Mouse (Mus musculus): ENCODE results near the gene Ankzf1. TPM values are rescaled to one million over a fixed set of nuclear protein-coding genes. Genes with fewer than 3 reads are reported as not detected.

Gene Ankzf1
- polyA plus RNA-seq, 1 experiment from 2014 or later = 23.0 TPM

GRCm38 (mm10) chr1:75181377-75181870, 10.5 kb upstream of the Ankzf1 start:
- no peak overlapping the region for H3K9ac ChIP-seq (ENCODE audit: low read length)
- H3K4me2 ChIP-seq (ENCODE audit: low read length) = no peak overlapping the region
- 84% methylated on average over 4 of the region's 4 CpGs for WGBS
- no peak overlapping the region for H3K4me3 ChIP-seq (ENCODE audit: low read depth, low read length)
- DNase-seq (ENCODE audit: low spot score) (no peak), ATAC-seq (replicated peaks; ENCODE audit: low FRiP score, low TSS enrichment, low read depth) (no peak)
- H3K27ac ChIP-seq (ENCODE audit: low read depth) = no peak overlapping the region
- no peaks in the 10 kb centered on the region for H3K9me3 ChIP-seq (ENCODE audit: control insufficient read depth, low read length)
- H3K27me3 ChIP-seq (replicated peaks; ENCODE audit: control insufficient read depth, insufficient read depth, low read length) = no peaks in the 10 kb centered on the region
- H3K4me1 ChIP-seq (replicated peaks; ENCODE audit: control insufficient read depth, insufficient read depth, low read length) = peaks cover 5% of the 10 kb centered on the region; the same call in 1 of the 2 replicates
- H3K36me3 ChIP-seq (ENCODE audit: control insufficient read depth, insufficient read depth, low read length) = peaks cover 47% of the 10 kb centered on the region

- Histone ChIP-seq H3K36me3 (ENCODE audit: control insufficient read depth, insufficient read depth, low read length) (peaks cover 51% of the 10 kb centered on the region), H3K27ac (ENCODE audit: low read depth) (no peak overlapping the region), H3K4me3 (ENCODE audit: low read depth, low read length) (no peak overlapping the region), H3K4me1 (replicated peaks; ENCODE audit: control insufficient read depth, insufficient read depth, low read length) (peaks cover 5% of the 10 kb centered on the region; the same call in 1 of the 2 replicates), H3K27me3 (replicated peaks; ENCODE audit: control insufficient read depth, insufficient read depth, low read length) (no peaks in the 10 kb centered on the region), H3K9me3 (ENCODE audit: control insufficient read depth, low read length) (no peaks in the 10 kb centered on the region), H3K9ac (ENCODE audit: low read length) (no peak overlapping the region), H3K4me2 (ENCODE audit: low read length) (no peak overlapping the region)
- 81% methylated on average over 4 of the region's 4 CpGs for WGBS
- DNase-seq (ENCODE audit: low spot score) = no peak
- no peak for ATAC-seq (replicated peaks; ENCODE audit: low FRiP score, low TSS enrichment, low read depth)
These were observed 9.8 kb upstream of the Ankzf1 start for GRCm38 (mm10) chr1:75182160-75182559.

GRCm38 (mm10) chr1:75185495-75185894, 6.5 kb upstream of the Ankzf1 start:
- no peak for ATAC-seq (replicated peaks; ENCODE audit: low FRiP score, low TSS enrichment, low read depth)
- Histone ChIP-seq H3K4me2 (ENCODE audit: low read length) (no peak overlapping the region), H3K9ac (ENCODE audit: low read length) (no peak overlapping the region), H3K27me3 (replicated peaks; ENCODE audit: control insufficient read depth, insufficient read depth, low read length) (no peaks in the 10 kb centered on the region), H3K9me3 (ENCODE audit: control insufficient read depth, low read length) (no peaks in the 10 kb centered on the region), H3K36me3 (ENCODE audit: control insufficient read depth, insufficient read depth, low read length) (peaks cover 56% of the 10 kb centered on the region), H3K27ac (ENCODE audit: low read depth) (no peak overlapping the region), H3K4me1 (replicated peaks; ENCODE audit: control insufficient read depth, insufficient read depth, low read length) (peaks cover 4% of the 10 kb centered on the region), H3K4me3 (ENCODE audit: low read depth, low read length) (no peak overlapping the region)
- WGBS = 90% methylated on average over 11 of the region's 11 CpGs
- DNase-seq (ENCODE audit: low spot score) = no peak

GRCm38 (mm10) chr1:75187126-75187525, 4.8 kb upstream of the Ankzf1 start:
- peaks cover 56% of the 10 kb centered on the region for H3K36me3 ChIP-seq (ENCODE audit: control insufficient read depth, insufficient read depth, low read length)
- no peak overlapping the region for H3K27ac ChIP-seq (ENCODE audit: low read depth)
- H3K4me1 ChIP-seq (replicated peaks; ENCODE audit: control insufficient read depth, insufficient read depth, low read length) = peaks cover 9% of the 10 kb centered on the region
- H3K9ac ChIP-seq (ENCODE audit: low read length) = no peak overlapping the region
- H3K4me2 ChIP-seq (ENCODE audit: low read length) = no peak overlapping the region
- H3K27me3 ChIP-seq (replicated peaks; ENCODE audit: control insufficient read depth, insufficient read depth, low read length) = no peaks in the 10 kb centered on the region
- DNase-seq (ENCODE audit: low spot score) = no peak
- H3K9me3 ChIP-seq (ENCODE audit: control insufficient read depth, low read length) = no peaks in the 10 kb centered on the region
- no peak for ATAC-seq (replicated peaks; ENCODE audit: low FRiP score, low TSS enrichment, low read depth)
- H3K4me3 ChIP-seq (ENCODE audit: low read depth, low read length) = no peak overlapping the region

- Histone ChIP-seq H3K4me1 (replicated peaks; ENCODE audit: control insufficient read depth, insufficient read depth, low read length) (peaks cover 11% of the 10 kb centered on the region), H3K36me3 (ENCODE audit: control insufficient read depth, insufficient read depth, low read length) (peaks cover 47% of the 10 kb centered on the region), H3K9ac (ENCODE audit: low read length) (no peak overlapping the region), H3K27ac (ENCODE audit: low read depth) (no peak overlapping the region), H3K27me3 (replicated peaks; ENCODE audit: control insufficient read depth, insufficient read depth, low read length) (no peaks in the 10 kb centered on the region), H3K9me3 (ENCODE audit: control insufficient read depth, low read length) (no peaks in the 10 kb centered on the region), H3K4me3 (ENCODE audit: low read depth, low read length) (no peak overlapping the region), H3K4me2 (ENCODE audit: low read length) (no peak overlapping the region)
- WGBS = 91% methylated on average over 2 of the region's 2 CpGs
- no peak for ATAC-seq (replicated peaks; ENCODE audit: low FRiP score, low TSS enrichment, low read depth)
- DNase-seq (ENCODE audit: low spot score) = no peak
These were observed 4.0 kb upstream of the Ankzf1 start for GRCm38 (mm10) chr1:75187914-75188483.

- Histone ChIP-seq H3K4me3 (ENCODE audit: low read depth, low read length) (no peak overlapping the region), H3K9ac (ENCODE audit: low read length) (no peak overlapping the region), H3K27ac (ENCODE audit: low read depth) (no peak overlapping the region), H3K4me2 (ENCODE audit: low read length) (no peak overlapping the region), H3K9me3 (ENCODE audit: control insufficient read depth, low read length) (no peaks in the 10 kb centered on the region), H3K4me1 (replicated peaks; ENCODE audit: control insufficient read depth, insufficient read depth, low read length) (peaks cover 16% of the 10 kb centered on the region), H3K36me3 (ENCODE audit: control insufficient read depth, insufficient read depth, low read length) (peaks cover 35% of the 10 kb centered on the region), H3K27me3 (replicated peaks; ENCODE audit: control insufficient read depth, insufficient read depth, low read length) (no peaks in the 10 kb centered on the region)
- whole genome bisulfite sequencing = 36% methylated on average over 2 of the region's 2 CpGs
- DNase-seq (ENCODE audit: low spot score) (no peak), ATAC-seq (replicated peaks; ENCODE audit: low FRiP score, low TSS enrichment, low read depth) (no peak)
These were observed 1.4 kb upstream of the Ankzf1 start for GRCm38 (mm10) chr1:75190577-75190976.

- WGBS = 44% methylated on average over 5 of the region's 5 CpGs
- DNase-seq (ENCODE audit: low spot score) (no peak), ATAC-seq (replicated peaks; ENCODE audit: low FRiP score, low TSS enrichment, low read depth) (no peak)
- Histone ChIP-seq H3K9me3 (ENCODE audit: control insufficient read depth, low read length) (no peaks in the 10 kb centered on the region), H3K4me1 (replicated peaks; ENCODE audit: control insufficient read depth, insufficient read depth, low read length) (peaks cover 16% of the 10 kb centered on the region), H3K4me2 (ENCODE audit: low read length) (peak overlapping the region; percentile 89), H3K27ac (ENCODE audit: low read depth) (peak overlapping the region; percentile 24; the same call in 1 of the 2 replicates), H3K4me3 (ENCODE audit: low read depth, low read length) (peak overlapping the region; percentile 90), H3K36me3 (ENCODE audit: control insufficient read depth, insufficient read depth, low read length) (peaks cover 35% of the 10 kb centered on the region), H3K27me3 (replicated peaks; ENCODE audit: control insufficient read depth, insufficient read depth, low read length) (no peaks in the 10 kb centered on the region), H3K9ac (ENCODE audit: low read length) (peak overlapping the region; percentile 76)
These were observed 711 bp upstream of the Ankzf1 start for GRCm38 (mm10) chr1:75191258-75191621.

- WGBS = under 1% methylated on average over 19 of the region's 19 CpGs
- Histone ChIP-seq H3K4me3 (ENCODE audit: low read depth, low read length) (peak overlapping the region; percentile 90), H3K9ac (ENCODE audit: low read length) (peak overlapping the region; percentile 81), H3K4me1 (replicated peaks; ENCODE audit: control insufficient read depth, insufficient read depth, low read length) (peaks cover 16% of the 10 kb centered on the region), H3K27ac (ENCODE audit: low read depth) (peak overlapping the region; percentile 90), H3K4me2 (ENCODE audit: low read length) (peak overlapping the region; percentile 81), H3K27me3 (replicated peaks; ENCODE audit: control insufficient read depth, insufficient read depth, low read length) (no peaks in the 10 kb centered on the region), H3K36me3 (ENCODE audit: control insufficient read depth, insufficient read depth, low read length) (peaks cover 35% of the 10 kb centered on the region), H3K9me3 (ENCODE audit: control insufficient read depth, low read length) (no peaks in the 10 kb centered on the region)
- DNase-seq (ENCODE audit: low spot score) = no peak
- ATAC-seq (replicated peaks; ENCODE audit: low FRiP score, low TSS enrichment, low read depth) = peak; percentile 57
These were observed 501 bp downstream of the Ankzf1 start for GRCm38 (mm10) chr1:75192452-75192851.

GRCm38 (mm10) chr1:75201236-75201635, 9.3 kb downstream of the Ankzf1 start:
- H3K27me3 ChIP-seq (replicated peaks; ENCODE audit: control insufficient read depth, insufficient read depth, low read length) = no peaks in the 10 kb centered on the region
- H3K4me1 ChIP-seq (replicated peaks; ENCODE audit: control insufficient read depth, insufficient read depth, low read length) = no peaks in the 10 kb centered on the region
- H3K4me3 ChIP-seq (ENCODE audit: low read depth, low read length) = no peak overlapping the region
- 82% methylated on average over 1 of the region's 1 CpGs for WGBS
- H3K9ac ChIP-seq (ENCODE audit: low read length) = no peak overlapping the region
- no peak overlapping the region for H3K27ac ChIP-seq (ENCODE audit: low read depth)
- peaks cover 51% of the 10 kb centered on the region for H3K36me3 ChIP-seq (ENCODE audit: control insufficient read depth, insufficient read depth, low read length)
- H3K4me2 ChIP-seq (ENCODE audit: low read length) = no peak overlapping the region
- no peak for ATAC-seq (replicated peaks; ENCODE audit: low FRiP score, low TSS enrichment, low read depth)
- no peak for DNase-seq (ENCODE audit: low spot score)
- no peaks in the 10 kb centered on the region for H3K9me3 ChIP-seq (ENCODE audit: control insufficient read depth, low read length)

Data from intestine, embryonic 14.5 days (tissue).